Mouse (Mus musculus): ENCODE results near the gene 1700034J05Rik.

DNA sequence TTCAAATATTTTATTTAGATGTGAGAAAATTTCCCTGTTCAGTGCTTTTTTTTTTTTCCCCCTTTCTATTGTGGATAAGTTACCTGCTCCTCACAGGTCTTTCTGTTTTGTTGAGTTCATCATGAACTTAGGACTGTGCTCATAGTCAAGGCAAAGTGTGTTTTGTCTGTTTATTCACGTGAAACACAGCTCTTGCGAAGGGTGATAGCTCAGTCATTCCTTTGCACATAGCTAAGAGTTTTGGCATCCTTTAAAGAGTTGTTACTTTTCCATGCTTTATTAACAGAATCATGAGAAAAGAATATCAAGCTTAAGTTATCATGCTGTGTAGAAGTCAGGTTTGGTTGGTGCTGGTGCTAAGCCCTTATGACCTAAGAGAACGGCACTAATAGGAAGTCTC, 49.5 kb downstream of the 1700034J05Rik start:
- no peak for TF ChIP-seq CTCF (IDR thresholded peaks at IDR 0.05; ENCODE audit: borderline replicate concordance, insufficient read depth, low read length)
- TF ChIP-seq POLR2A (IDR thresholded peaks at IDR 0.05; ENCODE audit: low read depth, low read length), result no peak
